Mouse (Mus musculus): ENCODE data around the gene Lamtor1.

DNA sequence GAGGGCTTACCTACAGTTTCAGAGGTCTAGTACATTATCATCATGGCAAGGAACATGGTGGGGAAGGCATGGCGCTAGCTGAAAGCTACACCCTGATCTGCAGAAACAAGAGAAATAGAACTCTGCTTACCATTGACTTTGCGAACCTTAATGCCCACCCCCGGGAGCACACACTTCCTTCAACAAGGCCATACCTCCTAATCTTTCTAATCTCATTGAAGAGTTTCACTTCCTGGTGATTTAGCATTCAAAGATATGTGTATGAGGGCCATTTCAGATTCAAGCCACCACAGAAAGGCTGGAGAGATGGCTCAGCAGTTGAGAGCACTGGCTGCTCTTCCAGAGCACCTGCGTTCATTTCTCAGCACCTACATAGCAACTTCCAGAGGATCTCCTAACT, 48.6 kb upstream of the Lamtor1 start, which contains the start of gene Folr2:
- TF ChIP-seq CTCF (IDR thresholded peaks at IDR 0.05; ENCODE audit: borderline replicate concordance, insufficient read depth, low read length) (no peak), POLR2A (IDR thresholded peaks at IDR 0.05; ENCODE audit: low read depth, low read length) (no peak)

Measured in embryonic fibroblast, embryonic 13.5 days (primary cell).